Mouse (Mus musculus): ENCODE data around the gene 1700016D06Rik. TPM values are rescaled to one million over a fixed set of nuclear protein-coding genes. Genes with fewer than 3 reads are reported as not detected.

Gene 1700016D06Rik
- total RNA-seq, 2 experiments from 2014 or later, result not detected

DNA sequence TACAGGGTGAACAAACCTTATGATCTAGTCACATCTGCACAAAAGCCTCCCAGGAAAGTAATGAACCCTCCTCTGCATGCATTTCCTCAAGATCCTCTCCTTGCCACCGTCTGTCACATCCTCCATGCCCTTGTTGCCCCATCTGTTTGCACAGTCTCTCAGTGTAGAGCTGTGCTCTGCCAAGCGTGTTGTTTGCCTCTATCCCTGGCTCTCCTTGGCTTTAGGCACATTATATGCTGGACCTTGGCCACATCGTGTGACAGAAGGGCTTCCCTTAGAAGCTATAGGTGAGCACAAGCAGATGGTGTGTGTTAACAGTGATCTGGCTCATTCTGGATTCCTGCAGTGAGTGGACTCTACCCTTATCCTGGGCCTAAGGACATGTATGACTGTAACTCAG lies 38.9 kb downstream of the 1700016D06Rik start:
- Histone ChIP-seq H3K4me3 (no peak overlapping the region), H3K27ac (no peak overlapping the region)
- TF ChIP-seq CTCF (IDR thresholded peaks at IDR 0.05), result no peak
- intact Hi-C loops (cut with DNase I), result no loop called here
- no peak for DNase-seq (ENCODE audit: extremely low spot score in 1 of 2, low spot score in 2 of 2)

- no peak for TF ChIP-seq CTCF (IDR thresholded peaks at IDR 0.05)
- Histone ChIP-seq H3K4me3 (no peak overlapping the region), H3K27ac (no peak overlapping the region)
- intact Hi-C loops (cut with DNase I), result no loop called here
- no peak for DNase-seq (ENCODE audit: extremely low spot score in 1 of 2, low spot score in 2 of 2)
Measured at GRCm38 (mm10) chr8:11650021-11650420, 50.8 kb downstream of the 1700016D06Rik start.

GRCm38 (mm10) chr8:11643123-11643522 lies 57.7 kb downstream of the 1700016D06Rik start:
- Histone ChIP-seq H3K27ac (no peak overlapping the region), H3K4me3 (no peak overlapping the region)
- intact Hi-C loops (cut with DNase I), result no loop called here
- TF ChIP-seq CTCF (IDR thresholded peaks at IDR 0.05), result no peak
- DNase-seq (ENCODE audit: extremely low spot score in 1 of 2, low spot score in 2 of 2), result no peak

- intact Hi-C loops (cut with DNase I), result no loop called here
- no peak for TF ChIP-seq CTCF (IDR thresholded peaks at IDR 0.05)
- no peak for DNase-seq (ENCODE audit: extremely low spot score in 1 of 2, low spot score in 2 of 2)
- Histone ChIP-seq H3K27ac (no peak overlapping the region), H3K4me3 (no peak overlapping the region)
Measured at GRCm38 (mm10) chr8:11640606-11641005, 60.3 kb downstream of the 1700016D06Rik start.

DNA sequence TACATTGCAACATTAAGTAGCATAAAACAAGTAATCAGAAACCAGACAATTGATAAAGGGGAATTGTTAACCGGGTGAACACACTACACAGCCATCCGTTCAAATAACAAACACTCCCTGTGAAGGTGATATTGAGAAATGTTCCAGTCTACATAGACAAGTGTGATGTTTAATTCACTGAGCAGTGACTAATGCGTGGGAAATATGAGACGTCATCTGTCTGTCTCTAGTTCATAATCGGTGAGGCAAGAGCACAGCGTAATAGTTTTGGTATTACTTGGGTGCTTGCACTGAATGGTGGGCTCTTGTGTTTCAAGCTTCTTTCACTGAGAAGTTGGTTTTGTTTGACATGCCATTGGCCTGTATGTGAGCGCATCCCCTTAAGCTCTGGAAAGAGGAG lies 63.3 kb downstream of the 1700016D06Rik start:
- TF ChIP-seq CTCF (IDR thresholded peaks at IDR 0.05), result no peak
- DNase-seq (ENCODE audit: extremely low spot score in 1 of 2, low spot score in 2 of 2), result no peak
- Histone ChIP-seq H3K27ac (no peak overlapping the region), H3K4me3 (no peak overlapping the region)
- intact Hi-C loops (cut with DNase I), result loop anchor here (5.0 kb wide), 1 partner anchor 65 kb away; the partner anchor contains the start of gene 1700016D06Rik

DNA sequence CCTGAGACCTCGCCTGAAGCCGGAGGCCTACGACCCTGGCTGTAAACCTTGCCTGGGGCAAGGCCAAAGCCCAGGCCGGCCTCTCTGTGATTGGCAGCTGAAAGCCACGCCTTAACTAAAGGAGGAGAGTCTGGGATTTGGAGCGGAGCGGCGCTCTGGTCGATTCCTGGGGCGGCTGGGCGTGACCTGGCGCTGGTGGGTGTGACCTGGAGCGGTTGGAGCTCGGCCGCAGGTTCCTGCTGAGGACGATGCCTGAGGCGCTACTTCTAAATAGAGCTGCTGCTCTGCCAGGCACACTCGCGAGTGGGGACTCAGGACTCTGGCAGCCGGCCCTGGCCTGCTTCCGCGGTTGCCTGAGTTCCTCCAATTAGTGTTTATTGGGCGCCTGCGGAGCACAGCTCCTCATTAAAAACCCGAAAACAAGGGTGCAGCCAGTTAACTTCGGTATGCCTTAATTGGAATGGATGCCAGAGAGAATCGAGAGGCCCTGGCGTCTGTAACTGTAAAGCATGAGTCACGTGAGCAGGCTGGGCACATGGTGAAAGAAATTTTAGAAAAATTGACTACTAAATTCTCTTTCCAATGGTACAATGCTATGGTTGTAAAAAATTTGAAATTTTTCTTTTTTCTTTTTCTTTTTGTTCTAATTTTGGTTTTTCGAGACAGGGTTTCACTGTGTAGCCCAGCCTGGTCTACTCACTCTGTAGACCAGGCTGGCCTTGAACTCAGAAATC lies 64.4 kb downstream of the 1700016D06Rik start:
- intact Hi-C loops (cut with DNase I), result loop anchor here (5.0 kb wide), 1 partner anchor 66 kb away; the partner anchor contains the start of gene 1700016D06Rik
- Histone ChIP-seq H3K4me3 (peak overlapping the region; percentile 100), H3K27ac (peak overlapping the region; percentile 96)
- peak; percentile 68 to 81 for DNase-seq (ENCODE audit: extremely low spot score in 1 of 2, low spot score in 2 of 2)
- no peak for TF ChIP-seq CTCF (IDR thresholded peaks at IDR 0.05)

DNA sequence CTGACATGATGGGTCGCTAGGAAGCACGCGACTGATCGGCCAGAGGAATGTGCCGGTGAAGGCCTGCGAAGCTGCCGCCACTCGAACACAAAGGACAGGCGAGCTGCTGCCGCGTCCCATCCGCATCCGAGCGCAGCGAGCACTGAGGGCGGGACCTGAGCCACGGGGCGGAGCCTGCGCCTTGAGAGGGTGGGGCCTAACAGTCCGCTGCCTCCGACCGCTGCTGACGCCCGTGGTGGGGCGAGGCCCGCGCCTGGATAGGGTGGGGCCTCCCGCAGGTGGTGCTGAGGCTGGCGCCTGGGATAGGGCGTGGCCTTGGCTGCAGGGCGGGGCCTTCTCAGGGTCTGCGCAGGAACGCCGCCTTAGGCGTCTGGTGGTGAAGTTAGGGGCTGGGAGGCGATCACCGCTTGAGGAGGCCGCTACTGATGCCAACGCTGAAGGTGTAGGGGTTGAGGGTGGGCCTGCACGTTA lies 65.2 kb downstream of the 1700016D06Rik start, which contains the start of gene Ankrd10:
Gene Ankrd10, minus strand, starts transcription at position 147 of the 471 bp plus-strand sequence.
- no peak for TF ChIP-seq CTCF (IDR thresholded peaks at IDR 0.05)
- H3K27ac ChIP-seq, result peak within 1 kb of the TSS; percentile 96
- peak; percentile 94 to 96 for DNase-seq (ENCODE audit: extremely low spot score in 1 of 2, low spot score in 2 of 2)
- intact Hi-C loops (cut with DNase I), result loop anchor here (1.0 to 5.0 kb wide), 3 partner anchors 67 to 91 kb away; partner anchors contain the start of genes 1700016D06Rik, Arhgef7 and Ing1
- peak within 1 kb of the TSS; percentile 100 for H3K4me3 ChIP-seq

GRCm38 (mm10) chr8:11635012-11635577 lies 65.8 kb downstream of the 1700016D06Rik start:
- intact Hi-C loops (cut with DNase I), result loop anchor here (1.0 to 5.0 kb wide), 3 partner anchors 67 to 92 kb away; partner anchors contain the start of genes 1700016D06Rik, Arhgef7 and Ing1
- DNase-seq (ENCODE audit: extremely low spot score in 1 of 2, low spot score in 2 of 2), result peak; percentile 82 to 89
- peak; percentile 19 for TF ChIP-seq CTCF (IDR thresholded peaks at IDR 0.05)
- Histone ChIP-seq H3K27ac (peak overlapping the region; percentile 96), H3K4me3 (peak overlapping the region; percentile 100)

- intact Hi-C loops (cut with DNase I), result loop anchor here (1.0 to 5.0 kb wide), 3 partner anchors 68 to 92 kb away; partner anchors contain the start of genes 1700016D06Rik, Arhgef7 and Ing1
- H3K4me3 ChIP-seq, result peak overlapping the region; percentile 100
- peak overlapping the region; percentile 96 for H3K27ac ChIP-seq
- DNase-seq (ENCODE audit: extremely low spot score in 1 of 2, low spot score in 2 of 2), result no peak
- no peak for TF ChIP-seq CTCF (IDR thresholded peaks at IDR 0.05)
Measured at GRCm38 (mm10) chr8:11634331-11635011, 66.4 kb downstream of the 1700016D06Rik start.

- intact Hi-C loops (cut with DNase I), result no loop called here
- no peak for DNase-seq (ENCODE audit: extremely low spot score in 1 of 2, low spot score in 2 of 2)
- no peak for TF ChIP-seq CTCF (IDR thresholded peaks at IDR 0.05)
- no peak overlapping the region for H3K27ac ChIP-seq
- H3K4me3 ChIP-seq, result no peak overlapping the region
Measured at GRCm38 (mm10) chr8:11633414-11633813, 67.4 kb downstream of the 1700016D06Rik start.

- Histone ChIP-seq H3K4me3 (no peak overlapping the region), H3K27ac (no peak overlapping the region)
- no peak for DNase-seq (ENCODE audit: extremely low spot score in 1 of 2, low spot score in 2 of 2)
- intact Hi-C loops (cut with DNase I), result no loop called here
- TF ChIP-seq CTCF (IDR thresholded peaks at IDR 0.05), result no peak
Measured at GRCm38 (mm10) chr8:11632406-11632805, 68.5 kb downstream of the 1700016D06Rik start.

Measured in left cerebral cortex, adult 2 months (tissue).